Mouse (Mus musculus) MEL (cell line): ENCODE data around the gene Ankfn1.

ENCODE experiments used
- CTCF ChIP-seq, 3 experiments: IDR thresholded peaks in 2 of 3; conservative IDR thresholded peaks in 1 of 3; 2 replicates each; pipeline ENCODE4 v1.5.1; 2011 to 2012; ENCODE audit warnings: low read length in 3 of 3, low read depth in 2 of 3, mild to moderate bottlenecking in 2 of 3, improper control_type of control experiment in 1 of 3, inconsistent platforms in 1 of 3, mixed read lengths in 1 of 3, moderate library complexity in 1 of 3; ENCODE audit not compliant: control insufficient read depth in 1 of 3, insufficient read depth in 1 of 3, poor library complexity in 1 of 3, severe bottlenecking in 1 of 3
- EP300 ChIP-seq, 2 experiments: IDR thresholded peaks; 2 replicates each; pipeline ENCODE4 v1.6.1; 2011; ENCODE audit warnings: improper control_type of control experiment in 2 of 2, low read length in 2 of 2, low read depth in 1 of 2, mild to moderate bottlenecking in 1 of 2
- HCFC1 ChIP-seq: IDR thresholded peaks from 2 replicates; pipeline ENCODE4 v1.6.1; 2012; ENCODE audit warnings: low read depth, mild to moderate bottlenecking, inconsistent platforms, low read length, improper control_type of control experiment, moderate library complexity
- MAFK ChIP-seq: IDR thresholded peaks from 2 replicates; pipeline ENCODE4 v1.6.1; 2011; ENCODE audit warnings: low read depth, mild to moderate bottlenecking, low read length, improper control_type of control experiment, borderline replicate concordance
- MXI1 ChIP-seq: IDR thresholded peaks from 2 replicates; pipeline ENCODE4 v1.6.1; 2011; ENCODE audit warnings: mild to moderate bottlenecking, low read depth, low read length, improper control_type of control experiment
- POLR2A ChIP-seq, 2 experiments: IDR thresholded peaks; 2 replicates each; pipeline ENCODE4 v1.6.1; 2011 to 2012; ENCODE audit warnings: low read length in 2 of 2, mild to moderate bottlenecking in 2 of 2, control low read depth in 1 of 2, improper control_type of control experiment in 1 of 2, low read depth in 1 of 2, moderate library complexity in 1 of 2; ENCODE audit not compliant: control insufficient read depth in 1 of 2, insufficient read depth in 1 of 2, poor library complexity in 1 of 2
- ZC3H11A ChIP-seq: IDR thresholded peaks from 2 replicates; pipeline ENCODE4 v1.6.1; 2012; ENCODE audit warnings: low read depth, mild to moderate bottlenecking, inconsistent platforms, low read length, improper control_type of control experiment
- ZNF384 ChIP-seq: IDR thresholded peaks from 2 replicates; pipeline ENCODE4 v1.6.1; 2012; ENCODE audit warnings: low read depth, mild to moderate bottlenecking, inconsistent platforms, low read length, improper control_type of control experiment

DNA sequence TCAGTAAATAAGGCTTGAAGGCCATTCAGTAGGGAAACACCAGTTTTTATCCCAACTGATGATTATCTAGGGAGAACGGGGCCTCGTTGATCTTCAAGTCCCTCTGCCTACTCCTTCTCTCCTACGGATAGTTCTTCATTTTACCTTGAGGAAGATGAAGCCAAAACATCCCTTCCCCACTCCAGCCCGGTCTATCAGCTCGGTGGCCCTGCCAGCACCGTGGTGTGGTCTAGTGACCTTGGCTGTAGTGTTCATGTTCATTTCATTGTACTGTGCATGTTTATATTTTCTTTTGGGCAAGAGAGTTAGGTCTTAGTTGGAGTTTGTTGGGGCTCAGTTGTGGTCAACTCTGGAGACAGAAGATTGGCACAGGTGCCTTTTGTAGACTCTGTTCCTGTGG is 328.5 kb downstream of the Ankfn1 start:
- TF ChIP-seq HCFC1 (no peak), CTCF (IDR thresholded peaks at IDR 0.05 in 2 of 3, conservative IDR thresholded peaks at IDR 0.05 in 1 of 3; ENCODE audit: control insufficient read depth in 1 of 3, insufficient read depth in 1 of 3, low read depth in 2 of 3, low read length in 3 of 3, poor library complexity in 1 of 3, severe bottlenecking in 1 of 3) (no peak), EP300 (IDR thresholded peaks at IDR 0.05; ENCODE audit: low read depth in 1 of 2, low read length in 2 of 2) (no peak), POLR2A (IDR thresholded peaks at IDR 0.05; ENCODE audit: control insufficient read depth in 1 of 2, insufficient read depth in 1 of 2, low read depth in 1 of 2, low read length in 2 of 2, poor library complexity in 1 of 2) (no peak), MAFK (no peak), ZNF384 (no peak), ZC3H11A (no peak), MXI1 (no peak)
